Comparison of ENCODE assay signal across 9 mouse cellular contexts in the genomic region with DNA sequence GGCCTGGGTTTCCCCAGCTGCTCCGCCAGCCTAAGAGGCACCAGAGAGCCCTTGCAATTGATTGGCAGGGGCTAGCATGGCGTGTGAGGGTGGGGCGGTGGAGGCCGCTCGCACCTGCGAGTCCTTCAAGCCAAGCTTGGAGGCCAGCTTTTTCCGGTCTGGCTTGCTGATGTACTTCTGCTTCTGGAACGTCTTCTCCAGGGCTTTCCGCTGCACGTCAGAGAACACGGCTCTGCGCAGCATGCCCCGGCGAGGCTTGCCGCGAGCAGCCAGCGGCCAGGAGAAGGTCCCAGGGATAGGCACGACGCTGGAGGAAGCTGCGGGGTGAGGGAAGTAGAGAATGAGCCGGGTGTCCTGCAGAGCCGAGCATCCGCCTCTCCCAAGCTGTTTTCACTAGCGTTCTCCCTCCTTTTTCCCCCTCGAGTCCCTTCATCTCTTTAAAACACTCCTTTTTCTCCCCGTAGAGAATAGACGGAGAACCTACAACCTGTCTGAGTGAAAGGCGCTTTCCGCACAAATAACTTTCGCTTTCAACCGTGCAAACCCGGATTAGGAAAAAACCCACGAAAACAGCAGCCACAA. TPM values are rescaled to one million over a fixed set of nuclear protein-coding genes. Genes with fewer than 3 reads are reported as not detected.
A peak's percentile ranks its signal among the peaks of the same experiment; 100 is the strongest.
DNase-seq lines count a peak whose midpoint lies in the region; ATAC-seq and TF ChIP-seq lines count a peak whose summit lies in the region.
"Had no signal": no experiment of that assay in that cellular context is flagged by ENCODE, and none has a peak within 500 bp of the region (broad histone marks: within the 10 kb centered on the region; RNA-seq: fewer than 3 reads in every experiment).

No protein-coding gene starts in this region.

- peaks cover 48% of the 10 kb centered on the region for H3K27me3 ChIP-seq in ES-Bruce4 (ENCODE audit: control insufficient read depth, insufficient read depth, low read length, poor library complexity, severe bottlenecking)
- H3K27me3 ChIP-seq in forebrain, embryonic 12.5 days: peaks cover 93% of the 10 kb centered on the region
- H3K27me3 ChIP-seq in intestine, postnatal 0 days (replicated peaks; ENCODE audit: control insufficient read depth, insufficient read depth, low read length): peaks cover 80% of the 10 kb centered on the region

- H3K4me1 ChIP-seq in ES-Bruce4 (ENCODE audit: control insufficient read depth, insufficient read depth, low read length): no peaks in the 10 kb centered on the region
- peaks cover 61% of the 10 kb centered on the region for H3K4me1 ChIP-seq in forebrain, embryonic 12.5 days
- H3K4me1 ChIP-seq in intestine, postnatal 0 days (replicated peaks; ENCODE audit: control insufficient read depth, insufficient read depth, low read length): no peaks in the 10 kb centered on the region

- H3K27ac ChIP-seq in ES-Bruce4 (ENCODE audit: insufficient read depth, low read length): no peak overlapping the region
- H3K27ac ChIP-seq in forebrain, embryonic 12.5 days: peak overlapping the region; percentile 20; the same call in 1 of the 2 replicates
- H3K27ac ChIP-seq in intestine, postnatal 0 days (ENCODE audit: low read depth, low read length): no peak overlapping the region

- H3K4me3 ChIP-seq in ES-Bruce4 (ENCODE audit: low read depth, low read length): peak overlapping the region; percentile 24; the same call in 1 of the 2 replicates
- H3K4me3 ChIP-seq in forebrain, embryonic 12.5 days (replicated peaks): peak overlapping the region; percentile 34
- H3K4me3 ChIP-seq in intestine, postnatal 0 days (ENCODE audit: low read depth, low read length): peak overlapping the region; percentile 33
- H3K4me3 ChIP-seq: erythroblast, embryonic 14.5 days had no signal

- DNase-seq in B cell, adult 2 months: peak; percentile 59 to 61
- peak; percentile 38 to 44 for DNase-seq in spleen, postnatal 36 days (ENCODE audit: low spot score in 2 of 2)
- DNase-seq in right cerebral cortex, postnatal 36 days (ENCODE audit: low spot score in 2 of 2): no peak
- DNase-seq in ovary, adult 18-20 months (ENCODE audit: low spot score): no peak

- H3K36me3 ChIP-seq in ES-Bruce4 (ENCODE audit: control insufficient read depth, insufficient read depth, low read length, poor library complexity, severe bottlenecking): no peaks in the 10 kb centered on the region
- H3K36me3 ChIP-seq in forebrain, embryonic 12.5 days (replicated peaks): no peaks in the 10 kb centered on the region
- no peaks in the 10 kb centered on the region for H3K36me3 ChIP-seq in intestine, postnatal 0 days (ENCODE audit: control insufficient read depth, insufficient read depth)

- WGBS in forebrain, embryonic 12.5 days: 1% methylated on average over 33 of the region's 33 CpGs
- WGBS in intestine, postnatal 0 days: under 1% methylated on average over 33 of the region's 33 CpGs

- ATAC-seq in forebrain, embryonic 12.5 days (ENCODE audit: low FRiP score): peak; percentile 31; the same call in 1 of the 2 replicates
- no peak for ATAC-seq in intestine, postnatal 0 days
- ATAC-seq in megakaryocyte, adult 5-6 weeks (ENCODE audit: poor library complexity, severe bottlenecking): peak; percentile 75

- TF ChIP-seq CTCF in ES-Bruce4 (IDR thresholded peaks at IDR 0.05; ENCODE audit: low read depth, low read length): no peak
- no peak for TF ChIP-seq CTCF in intestine, postnatal 0 days (IDR thresholded peaks at IDR 0.05; ENCODE audit: low read depth)

- H3K9ac ChIP-seq in ES-Bruce4 (ENCODE audit: low read depth, poor library complexity, severe bottlenecking): no peak overlapping the region
- peak overlapping the region; percentile 46 for H3K9ac ChIP-seq in forebrain, embryonic 12.5 days
- no peak overlapping the region for H3K9ac ChIP-seq in intestine, postnatal 0 days (ENCODE audit: low read depth, low read length)

- TF ChIP-seq EP300 in ES-Bruce4 (IDR thresholded peaks at IDR 0.05; ENCODE audit: insufficient read depth, low read depth, low read length): no peak

- no peaks in the 10 kb centered on the region for H3K9me3 ChIP-seq in ES-Bruce4 (replicated peaks; ENCODE audit: control insufficient read depth, insufficient read depth, low read length, poor library complexity, severe bottlenecking)
- no peaks in the 10 kb centered on the region for H3K9me3 ChIP-seq in forebrain, embryonic 12.5 days
- no peaks in the 10 kb centered on the region for H3K9me3 ChIP-seq in intestine, postnatal 0 days (ENCODE audit: control insufficient read depth)

- H3K4me2 ChIP-seq in forebrain, embryonic 12.5 days: peak overlapping the region; percentile 54
- H3K4me2 ChIP-seq in intestine, postnatal 0 days (replicated peaks; ENCODE audit: low read depth): peak overlapping the region; percentile 62

- no peak for TF ChIP-seq POLR2A in ES-Bruce4 (IDR thresholded peaks at IDR 0.05; ENCODE audit: insufficient read depth, low read length)

RNA-seq across cellular contexts. Expression of a gene that starts 3.2 kb away (rescaled TPM):
- polyA plus RNA-seq in ES-Bruce4 (2011; ENCODE audit: insufficient read depth, insufficient read length, low read depth, missing spikeins): not detected in 2 replicates
- polyA plus RNA-seq in forebrain, embryonic 12.5 days (2016; fragmentation: Nextera tagmentation; extraction: Ambion mirVana): 28.6 and 35.3 TPM in 2 replicates
- polyA plus RNA-seq in intestine, postnatal 0 days (2015; fragmentation: Nextera tagmentation; extraction: Ambion mirVana): not detected in 2 replicates
- total RNA-seq in megakaryocyte, adult 5-6 weeks (2015): not detected in 2 replicates
- total RNA-seq in megakaryocyte, adult 5-6 weeks (2017): not detected in 2 replicates
- polyA plus RNA-seq: erythroblast, embryonic 14.5 days had no signal

Comparison
In these comparisons a context has a peak if more than half of its experiments do, and no peak if none do; other contexts are left out.
1. DNase-seq: peak in B cell, adult 2 months (2 of 2) and spleen, postnatal 36 days (2 of 2); none in right cerebral cortex, postnatal 36 days (0 of 2) and ovary, adult 18-20 months (single experiment).
2. RNA of a gene that starts 3.2 kb away (polyA plus RNA-seq): 28.6 to 35.3 TPM in forebrain, embryonic 12.5 days; not detected in ES-Bruce4 and not detected in intestine, postnatal 0 days; every median in the first group is over 10 times any median in the second.
3. Peak in every context shown above with its lines, with median percentiles within 50 percentile points of each other: H3K4me3 ChIP-seq.